Mouse (Mus musculus): ENCODE results near the gene Spdef. TPM values are rescaled to one million over a fixed set of nuclear protein-coding genes. Genes with fewer than 3 reads are reported as not detected.
A peak's percentile ranks its signal among the peaks of the same experiment; 100 is the strongest.

Gene Spdef
- polyA plus RNA-seq, 1 experiment from 2014 or later = 21.9 TPM

DNA sequence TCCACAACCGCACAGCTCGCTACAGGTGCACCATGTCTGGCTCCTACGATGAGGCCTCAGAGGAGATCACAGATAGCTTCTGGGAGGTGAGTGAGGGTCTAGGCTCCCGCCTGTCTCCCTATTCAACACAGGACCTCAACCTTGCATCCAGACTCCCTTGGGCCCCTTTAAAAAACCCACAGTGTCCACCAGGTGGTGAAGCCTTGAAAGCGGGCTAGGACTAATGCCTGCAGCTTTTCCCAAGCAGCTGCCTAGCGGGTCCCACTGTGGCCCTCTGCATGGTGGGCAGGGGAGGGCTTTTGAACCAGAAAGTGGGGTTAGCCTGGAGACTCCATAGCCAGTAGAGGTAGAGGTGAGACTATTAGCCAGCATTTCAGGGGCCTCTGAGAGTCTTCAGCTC is 26.9 kb downstream of the Spdef start:
- Histone ChIP-seq H3K9me3 (ENCODE audit: control insufficient read depth, low read length) (no peaks in the 10 kb centered on the region), H3K9ac (ENCODE audit: low read depth, low read length) (no peak overlapping the region), H3K4me2 (ENCODE audit: low read depth, low read length) (no peak overlapping the region), H3K4me3 (ENCODE audit: low read length) (no peak overlapping the region), H3K4me1 (ENCODE audit: control insufficient read depth, insufficient read depth, low read length) (no peaks in the 10 kb centered on the region), H3K36me3 (ENCODE audit: control insufficient read depth, insufficient read depth, low read length) (no peaks in the 10 kb centered on the region), H3K27ac (ENCODE audit: low read length) (no peak overlapping the region), H3K27me3 (replicated peaks; ENCODE audit: control insufficient read depth, insufficient read depth, low read length) (peaks cover 1% of the 10 kb centered on the region; the same call in 1 of the 2 replicates)
- no peak for ATAC-seq
- 68% methylated on average over 6 of the region's 6 CpGs for WGBS

DNA sequence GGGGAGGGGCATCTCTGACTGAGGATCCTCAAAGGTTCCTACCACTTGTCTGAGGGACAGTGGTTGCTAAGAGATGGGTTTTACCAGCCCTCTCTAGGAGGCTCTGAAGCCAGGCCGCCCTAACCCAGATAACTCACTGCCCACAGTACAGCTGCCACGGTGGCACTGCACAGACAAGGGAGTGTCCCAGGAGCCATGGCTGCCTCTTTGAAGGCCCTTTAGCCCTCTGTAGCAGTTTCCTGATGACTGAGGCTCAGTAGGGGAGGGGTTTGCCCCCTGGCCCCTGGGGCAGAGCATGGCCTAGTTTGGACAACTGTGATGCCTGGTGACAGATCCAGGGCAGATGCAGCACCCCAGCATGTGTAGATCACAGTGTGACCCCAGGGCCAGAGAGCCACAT is 27.9 kb downstream of the Spdef start:
- H3K4me2 ChIP-seq (ENCODE audit: low read depth, low read length) = no peak overlapping the region
- 72% methylated on average over 2 of the region's 2 CpGs for WGBS
- H3K4me3 ChIP-seq (ENCODE audit: low read length) = no peak overlapping the region
- no peak for ATAC-seq
- H3K9ac ChIP-seq (ENCODE audit: low read depth, low read length) = no peak overlapping the region
- no peaks in the 10 kb centered on the region for H3K9me3 ChIP-seq (ENCODE audit: control insufficient read depth, low read length)
- no peak overlapping the region for H3K27ac ChIP-seq (ENCODE audit: low read length)
- no peaks in the 10 kb centered on the region; the same call in 1 of the 2 replicates for H3K27me3 ChIP-seq (replicated peaks; ENCODE audit: control insufficient read depth, insufficient read depth, low read length)
- H3K4me1 ChIP-seq (ENCODE audit: control insufficient read depth, insufficient read depth, low read length) = no peaks in the 10 kb centered on the region
- no peaks in the 10 kb centered on the region for H3K36me3 ChIP-seq (ENCODE audit: control insufficient read depth, insufficient read depth, low read length)

DNA sequence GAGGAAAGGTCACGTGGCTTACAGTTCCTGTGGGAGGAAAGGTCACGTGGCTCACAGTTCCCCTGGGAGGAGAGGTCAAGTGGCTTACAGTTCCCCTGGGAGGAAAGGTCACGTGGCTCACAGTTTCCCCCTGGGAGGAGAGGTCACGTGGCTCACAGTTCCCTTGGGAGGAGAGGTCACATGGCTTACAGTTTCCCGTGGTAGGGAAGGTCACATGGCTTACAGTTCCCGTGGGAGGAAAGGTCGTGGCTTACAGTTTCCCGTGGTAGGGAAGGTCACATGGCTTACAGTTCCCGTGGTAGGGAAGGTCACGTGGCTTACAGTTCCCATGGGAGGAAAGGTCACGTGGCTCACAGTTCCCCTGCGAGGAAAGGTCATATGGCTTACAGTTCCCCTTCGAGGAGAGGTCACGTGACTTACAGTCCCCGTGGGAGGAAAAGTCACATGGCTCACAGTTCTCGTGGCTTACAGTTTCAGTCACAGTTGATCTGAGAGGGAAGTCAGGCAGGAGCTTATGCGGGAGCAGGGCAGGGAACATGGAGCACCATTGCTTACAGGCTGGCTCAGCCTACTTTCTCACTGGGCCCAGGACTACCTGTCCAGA is 29.0 kb downstream of the Spdef start:
- no peaks in the 10 kb centered on the region for H3K9me3 ChIP-seq (ENCODE audit: control insufficient read depth, low read length)
- H3K27ac ChIP-seq (ENCODE audit: low read length) = no peak overlapping the region
- ATAC-seq = no peak
- no peak overlapping the region for H3K9ac ChIP-seq (ENCODE audit: low read depth, low read length)
- no peaks in the 10 kb centered on the region for H3K4me1 ChIP-seq (ENCODE audit: control insufficient read depth, insufficient read depth, low read length)
- H3K4me3 ChIP-seq (ENCODE audit: low read length) = no peak overlapping the region
- H3K36me3 ChIP-seq (ENCODE audit: control insufficient read depth, insufficient read depth, low read length) = no peaks in the 10 kb centered on the region
- H3K27me3 ChIP-seq (replicated peaks; ENCODE audit: control insufficient read depth, insufficient read depth, low read length) = no peaks in the 10 kb centered on the region; the same call in 1 of the 2 replicates
- H3K4me2 ChIP-seq (ENCODE audit: low read depth, low read length) = no peak overlapping the region
- WGBS = 86% methylated on average over 17 of the region's 17 CpGs

GRCm38 (mm10) chr17:27690993-27691693 is 37.6 kb downstream of the Spdef start:
- H3K4me2 ChIP-seq (ENCODE audit: low read depth, low read length) = no peak overlapping the region
- H3K4me3 ChIP-seq (ENCODE audit: low read length) = no peak overlapping the region
- H3K9ac ChIP-seq (ENCODE audit: low read depth, low read length) = no peak overlapping the region
- H3K4me1 ChIP-seq (ENCODE audit: control insufficient read depth, insufficient read depth, low read length) = no peaks in the 10 kb centered on the region
- no peak overlapping the region for H3K27ac ChIP-seq (ENCODE audit: low read length)
- no peak for ATAC-seq
- peaks cover 8% of the 10 kb centered on the region for H3K27me3 ChIP-seq (replicated peaks; ENCODE audit: control insufficient read depth, insufficient read depth, low read length)
- no peaks in the 10 kb centered on the region for H3K9me3 ChIP-seq (ENCODE audit: control insufficient read depth, low read length)
- no peaks in the 10 kb centered on the region for H3K36me3 ChIP-seq (ENCODE audit: control insufficient read depth, insufficient read depth, low read length)
- WGBS = 71% methylated on average over 14 of the region's 14 CpGs

DNA sequence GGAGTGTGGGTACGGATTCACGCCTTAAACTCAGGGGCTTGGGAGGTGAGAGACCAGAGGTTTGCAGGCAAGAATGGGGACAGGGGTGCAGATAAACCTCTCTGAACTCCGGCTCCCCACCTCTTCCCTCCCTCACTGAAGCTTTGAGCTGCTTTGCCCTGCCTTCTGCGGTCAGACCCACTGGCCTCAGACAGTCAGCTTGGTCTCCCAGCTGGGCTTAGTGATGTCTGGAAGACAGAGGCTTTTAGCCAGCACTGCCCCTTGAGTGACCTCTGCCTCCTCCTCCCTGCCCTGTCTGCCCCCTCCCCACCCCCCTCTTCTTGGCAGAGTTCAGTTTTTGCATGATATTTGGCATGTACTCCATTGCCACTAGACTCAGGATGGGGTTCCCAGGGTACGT is 42.4 kb downstream of the Spdef start:
- Histone ChIP-seq H3K4me1 (ENCODE audit: control insufficient read depth, insufficient read depth, low read length) (peaks cover 7% of the 10 kb centered on the region), H3K4me3 (ENCODE audit: low read length) (no peak overlapping the region)

GRCm38 (mm10) chr17:27685550-27685913 is 43.2 kb downstream of the Spdef start:
- WGBS = 4% methylated on average over 11 of the region's 11 CpGs
- Histone ChIP-seq H3K36me3 (ENCODE audit: control insufficient read depth, insufficient read depth, low read length) (no peaks in the 10 kb centered on the region), H3K9me3 (ENCODE audit: control insufficient read depth, low read length) (no peaks in the 10 kb centered on the region), H3K4me1 (ENCODE audit: control insufficient read depth, insufficient read depth, low read length) (peaks cover 7% of the 10 kb centered on the region), H3K27ac (ENCODE audit: low read length) (no peak overlapping the region), H3K4me3 (ENCODE audit: low read length) (peak overlapping the region; percentile 46), H3K9ac (ENCODE audit: low read depth, low read length) (0 out of 2 replicates have a peak overlapping the region, but pooled peaks have one; percentile 37), H3K27me3 (replicated peaks; ENCODE audit: control insufficient read depth, insufficient read depth, low read length) (peaks cover 28% of the 10 kb centered on the region), H3K4me2 (ENCODE audit: low read depth, low read length) (peak overlapping the region; percentile 91)
- ATAC-seq = no peak; the same call in 1 of the 2 replicates

More for the DNA sequence above, 42.4 kb downstream of the Spdef start:
- WGBS = 45% methylated on average over 5 of the region's 5 CpGs
- H3K36me3 ChIP-seq (ENCODE audit: control insufficient read depth, insufficient read depth, low read length) = no peaks in the 10 kb centered on the region
- no peak overlapping the region for H3K4me2 ChIP-seq (ENCODE audit: low read depth, low read length)
- no peak for ATAC-seq
- peaks cover 28% of the 10 kb centered on the region for H3K27me3 ChIP-seq (replicated peaks; ENCODE audit: control insufficient read depth, insufficient read depth, low read length)
- no peak overlapping the region for H3K9ac ChIP-seq (ENCODE audit: low read depth, low read length)
- no peaks in the 10 kb centered on the region for H3K9me3 ChIP-seq (ENCODE audit: control insufficient read depth, low read length)
- no peak overlapping the region for H3K27ac ChIP-seq (ENCODE audit: low read length)

- no peaks in the 10 kb centered on the region for H3K9me3 ChIP-seq (ENCODE audit: control insufficient read depth, low read length)
- H3K9ac ChIP-seq (ENCODE audit: low read depth, low read length) = peak overlapping the region; percentile 37; the same call in 1 of the 2 replicates
- H3K4me1 ChIP-seq (ENCODE audit: control insufficient read depth, insufficient read depth, low read length) = peaks cover 7% of the 10 kb centered on the region
- peak overlapping the region; percentile 46 for H3K4me3 ChIP-seq (ENCODE audit: low read length)
- ATAC-seq = 0 out of 2 replicates have a peak, but pooled peaks have one; percentile 23
- H3K4me2 ChIP-seq (ENCODE audit: low read depth, low read length) = peak overlapping the region; percentile 91
- H3K27me3 ChIP-seq (replicated peaks; ENCODE audit: control insufficient read depth, insufficient read depth, low read length) = peaks cover 28% of the 10 kb centered on the region
- no peak overlapping the region for H3K27ac ChIP-seq (ENCODE audit: low read length)
- H3K36me3 ChIP-seq (ENCODE audit: control insufficient read depth, insufficient read depth, low read length) = no peaks in the 10 kb centered on the region
- under 1% methylated on average over 44 of the region's 53 CpGs for WGBS
Observed at GRCm38 (mm10) chr17:27684886-27685549, 43.7 kb downstream of the Spdef start.

- Histone ChIP-seq H3K4me3 (ENCODE audit: low read length) (no peak overlapping the region), H3K4me2 (ENCODE audit: low read depth, low read length) (no peak overlapping the region), H3K36me3 (ENCODE audit: control insufficient read depth, insufficient read depth, low read length) (no peaks in the 10 kb centered on the region), H3K4me1 (ENCODE audit: control insufficient read depth, insufficient read depth, low read length) (peaks cover 9% of the 10 kb centered on the region), H3K9me3 (ENCODE audit: control insufficient read depth, low read length) (no peaks in the 10 kb centered on the region), H3K27ac (ENCODE audit: low read length) (no peak overlapping the region), H3K9ac (ENCODE audit: low read depth, low read length) (no peak overlapping the region), H3K27me3 (replicated peaks; ENCODE audit: control insufficient read depth, insufficient read depth, low read length) (no peaks in the 10 kb centered on the region)
- ATAC-seq = peak; percentile 65
- WGBS = 44% methylated on average over 11 of the region's 11 CpGs
Observed at GRCm38 (mm10) chr17:27678924-27679813, 49.6 kb downstream of the Spdef start.

GRCm38 (mm10) chr17:27677756-27678155 is 51.0 kb downstream of the Spdef start:
- Histone ChIP-seq H3K27ac (ENCODE audit: low read length) (no peak overlapping the region), H3K27me3 (replicated peaks; ENCODE audit: control insufficient read depth, insufficient read depth, low read length) (no peaks in the 10 kb centered on the region), H3K36me3 (ENCODE audit: control insufficient read depth, insufficient read depth, low read length) (no peaks in the 10 kb centered on the region), H3K4me2 (ENCODE audit: low read depth, low read length) (no peak overlapping the region), H3K9ac (ENCODE audit: low read depth, low read length) (no peak overlapping the region), H3K4me1 (ENCODE audit: control insufficient read depth, insufficient read depth, low read length) (peaks cover 9% of the 10 kb centered on the region), H3K4me3 (ENCODE audit: low read length) (no peak overlapping the region), H3K9me3 (ENCODE audit: control insufficient read depth, low read length) (no peaks in the 10 kb centered on the region)
- WGBS = 74% methylated on average over 5 of the region's 5 CpGs
- ATAC-seq = no peak

All from intestine, embryonic 16.5 days (tissue).